Mouse (Mus musculus) hematopoietic stem cell, adult 5-6 weeks (primary cell): ENCODE data around the gene Pgbd5. TPM values are rescaled to one million over a fixed set of nuclear protein-coding genes. Genes with fewer than 3 reads are reported as not detected.

Source experiments
- ATAC-seq, 2 experiments: fragments of 125-278 bp in 1 of 2; replicated peaks in 1 of 2; 2 replicates each; pipeline ENCODE4 v1.8.0; 2016 to 2017; ENCODE audit warnings: inconsistent platforms in 2 of 2, mild to moderate bottlenecking in 2 of 2, moderate number of reproducible peaks in 2 of 2, low read depth in 1 of 2, moderate TSS enrichment in 1 of 2; ENCODE audit not compliant: low FRiP score in 2 of 2, poor library complexity in 2 of 2, severe bottlenecking in 2 of 2, insufficient read depth in 1 of 2, low TSS enrichment in 1 of 2
- total RNA-seq: library from RNA; stranded (forward); fragments of 172-1452, 232-1000 nt; gene quantifications from 2 replicates; pipeline ENCODE4 v1.2.3, GENCODE M21; 2017

The Pgbd5 gene
- total RNA-seq, 1 experiment from 2014 or later = not detected

- ATAC-seq = peak; percentile 44 to 74
These were observed 40.5 kb downstream of the Pgbd5 start for GRCm38 (mm10) chr8:124398843-124399402.

- no peak for ATAC-seq
These were observed 42.0 kb downstream of the Pgbd5 start for GRCm38 (mm10) chr8:124397321-124398065.

DNA sequence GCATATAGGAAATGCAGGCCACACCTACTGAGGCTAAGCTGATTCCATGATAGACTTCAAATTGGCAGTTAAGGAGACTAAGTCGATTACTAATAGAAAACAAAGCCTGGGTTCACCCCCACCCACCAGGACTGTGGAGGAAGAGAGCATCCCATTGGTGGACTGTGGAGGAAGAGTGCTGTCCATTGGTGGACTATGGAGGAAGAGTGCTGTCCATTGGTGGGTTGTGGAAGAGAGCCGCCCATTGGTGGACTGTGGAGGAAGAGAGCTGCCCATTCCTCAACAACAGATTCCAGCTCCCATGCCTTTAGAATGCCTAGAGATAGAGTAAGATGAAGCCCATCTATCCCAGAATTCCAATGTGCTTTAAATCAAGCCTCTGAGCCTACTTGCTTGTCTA, 42.9 kb downstream of the Pgbd5 start:
- ATAC-seq = no peak

DNA sequence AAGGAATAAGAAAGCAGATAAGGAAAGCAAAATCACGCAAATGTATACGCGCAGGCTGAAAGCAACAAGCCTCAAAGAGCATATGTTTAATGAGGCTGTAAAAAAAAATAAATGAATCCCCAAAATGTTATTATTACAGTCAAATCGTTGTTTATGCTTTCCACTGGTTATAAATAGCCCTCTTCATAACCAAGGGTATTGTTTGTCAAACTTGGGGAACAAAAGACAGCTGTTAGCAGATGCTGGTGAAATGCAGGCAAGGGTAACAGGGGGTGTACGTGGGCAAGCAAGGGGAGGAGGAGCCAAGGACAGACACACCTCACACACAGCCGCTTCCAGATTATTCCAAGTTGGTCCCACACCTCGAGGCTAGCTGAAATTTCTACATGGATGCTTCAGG, 44.1 kb downstream of the Pgbd5 start:
- ATAC-seq = no peak

GRCm38 (mm10) chr8:124394951-124395350, 44.5 kb downstream of the Pgbd5 start:
- ATAC-seq = no peak

DNA sequence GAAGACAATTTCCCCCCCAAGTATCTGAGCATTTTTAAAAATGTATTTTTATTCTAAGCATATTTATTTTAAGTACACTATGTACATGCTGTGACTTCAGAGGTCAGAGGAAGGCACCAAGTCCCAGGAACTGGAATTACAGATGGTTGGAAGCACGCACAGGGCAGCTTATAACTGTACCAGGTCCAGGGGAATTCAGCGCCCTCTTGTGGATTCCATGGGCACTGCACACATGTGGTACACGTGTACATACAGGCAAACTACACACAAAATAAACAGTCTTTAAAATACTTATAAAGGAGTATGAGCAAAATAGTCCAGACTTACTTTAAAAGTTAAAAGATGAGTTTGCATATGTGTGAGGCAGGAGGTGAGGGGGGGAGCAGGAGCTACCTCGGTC, 45.5 kb downstream of the Pgbd5 start:
- no peak for ATAC-seq

DNA sequence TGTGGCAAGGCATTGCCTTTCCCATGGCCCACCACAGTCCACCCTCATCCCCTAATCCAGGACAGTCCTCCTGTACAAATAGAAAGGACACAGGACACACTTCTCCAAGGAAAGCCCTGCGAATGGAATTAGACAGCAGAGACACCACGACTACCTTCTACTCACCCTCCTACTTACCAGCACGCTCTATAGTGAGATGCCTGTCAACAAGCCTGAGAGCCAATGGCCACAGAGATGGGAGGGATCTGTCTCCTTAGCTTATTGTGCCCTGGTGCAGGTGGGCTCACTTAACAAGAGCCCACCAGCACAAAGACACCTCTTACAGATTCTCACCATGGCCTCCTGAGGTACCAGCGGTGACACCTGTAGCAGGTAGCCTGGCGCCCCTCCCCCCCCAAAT, 46.4 kb downstream of the Pgbd5 start:
- ATAC-seq = no peak

- ATAC-seq = no peak
These were observed 47.0 kb downstream of the Pgbd5 start for GRCm38 (mm10) chr8:124392271-124393012.

DNA sequence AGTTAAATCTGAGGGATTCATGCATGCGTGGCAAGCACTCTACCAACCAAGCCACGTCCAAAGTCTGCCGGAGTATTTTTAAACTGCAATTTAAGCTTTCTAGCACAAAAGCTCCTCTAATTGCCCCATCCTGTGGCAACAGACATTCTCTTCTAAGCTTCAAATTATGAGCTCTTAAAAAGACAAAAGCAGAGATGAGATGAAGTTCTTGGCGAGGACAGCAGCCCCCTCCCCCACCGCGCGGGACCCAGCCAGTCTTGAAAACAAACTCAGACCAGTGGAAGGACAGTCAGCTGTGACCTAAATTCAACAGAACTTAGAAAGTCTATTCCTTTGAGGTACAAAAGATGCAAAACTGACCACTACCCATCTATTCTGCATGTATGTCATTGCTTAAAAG, 48.3 kb downstream of the Pgbd5 start:
- ATAC-seq = no peak

- no peak for ATAC-seq
These were observed 50.0 kb downstream of the Pgbd5 start for GRCm38 (mm10) chr8:124389495-124389894.

GRCm38 (mm10) chr8:124386225-124386899, 53.1 kb downstream of the Pgbd5 start:
- ATAC-seq = no peak

DNA sequence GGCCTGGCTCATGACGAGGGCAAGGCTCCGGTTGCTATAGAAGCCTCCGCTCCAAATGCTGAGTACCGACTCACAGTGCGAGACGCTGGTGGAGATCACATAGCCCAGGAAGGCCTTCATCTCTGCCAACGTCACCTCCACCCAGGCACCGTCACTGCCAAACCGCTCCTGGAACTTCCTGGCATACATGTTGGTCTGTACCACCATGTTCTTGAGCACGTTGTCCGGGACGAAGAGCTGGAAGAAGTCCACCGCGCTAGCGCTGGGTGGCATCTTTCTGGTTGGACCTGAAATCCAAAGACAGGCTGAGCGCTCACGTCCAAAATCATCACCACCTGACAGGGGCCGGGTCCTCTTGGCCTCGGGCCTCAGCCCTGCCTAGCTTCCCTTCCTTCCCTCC, 55.1 kb downstream of the Pgbd5 start:
- no peak for ATAC-seq

- ATAC-seq = no peak
These were observed 57.2 kb downstream of the Pgbd5 start for GRCm38 (mm10) chr8:124382235-124382634.

GRCm38 (mm10) chr8:124379289-124379688, 60.2 kb downstream of the Pgbd5 start:
- no peak for ATAC-seq

DNA sequence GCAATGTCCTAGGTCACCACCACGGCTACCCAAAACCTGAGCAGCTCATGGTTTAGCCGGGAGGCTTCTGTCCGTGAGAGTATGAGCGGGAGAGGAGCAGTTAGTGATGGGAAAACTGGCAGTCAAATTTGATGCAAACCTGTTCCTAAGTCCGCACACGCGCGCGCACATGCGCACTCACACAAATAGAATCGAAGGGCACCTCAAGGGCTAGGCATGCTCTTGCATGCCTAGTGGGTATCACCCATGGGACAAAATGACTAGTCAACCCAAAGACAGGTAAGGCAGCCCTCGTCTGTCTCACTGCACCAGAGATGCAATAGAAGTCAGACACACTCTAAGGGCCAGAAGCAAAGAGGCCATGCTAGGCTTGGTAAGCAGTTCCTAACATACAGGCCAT, 63.1 kb downstream of the Pgbd5 start:
- no peak for ATAC-seq

GRCm38 (mm10) chr8:124375727-124376126, 63.7 kb downstream of the Pgbd5 start:
- ATAC-seq = peak; percentile 28 to 37; a peak in 1 of 4 replicates

DNA sequence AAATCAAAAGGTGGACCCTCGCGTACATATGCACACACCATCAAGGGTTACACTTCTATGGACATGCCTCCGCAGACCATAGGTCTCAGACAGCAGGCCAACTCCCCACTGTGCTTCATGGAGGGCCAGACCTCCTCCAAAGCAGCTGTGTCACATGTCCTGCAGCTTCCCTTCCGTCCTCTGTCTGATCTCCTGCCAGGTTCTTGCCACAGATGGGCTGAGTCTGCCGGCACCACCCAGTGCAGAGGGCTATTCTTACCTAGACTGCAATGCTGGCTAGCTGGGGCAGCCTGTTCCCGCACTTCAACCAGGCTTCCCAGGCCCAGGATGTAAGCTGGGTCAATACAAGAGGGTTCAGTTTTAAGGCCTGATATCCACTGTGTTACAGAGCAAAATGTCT, 64.3 kb downstream of the Pgbd5 start:
- ATAC-seq = 0 out of 4 replicates have a peak, but pooled peaks of 1 of the 2 experiments have one; percentile 22

DNA sequence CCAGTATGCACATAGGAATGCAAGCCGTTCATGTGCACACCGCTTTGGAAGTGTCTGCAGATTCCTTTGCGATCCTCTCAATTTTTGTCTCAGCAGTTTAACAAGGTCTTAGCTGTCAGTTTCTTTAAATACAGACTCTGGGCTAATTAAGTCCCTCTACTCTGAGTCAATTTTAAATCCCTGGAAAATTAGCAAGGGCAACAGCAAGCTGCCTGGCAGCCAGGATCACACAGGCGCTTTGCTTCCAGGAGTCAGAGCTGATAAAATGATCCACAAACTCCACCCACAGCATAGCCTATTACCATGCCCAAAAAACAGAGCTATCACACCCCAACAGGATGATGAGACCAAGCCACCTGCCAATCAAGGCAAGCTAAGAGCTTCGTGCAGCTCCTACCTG, 65.7 kb downstream of the Pgbd5 start:
- ATAC-seq = no peak
